Mouse (Mus musculus) adrenal gland, adult (tissue): Measurements from ENCODE around the gene Ramp3.
"Not testable (repeated sequence)": the region's sequence is repeated elsewhere in the genome, so short reads cannot be mapped to it uniquely, and the experiment has no call there.

Source experiments
- DNase-seq, 2 experiments: peaks; one replicate each; pipeline ENCODE4 v3.0.0; 2022 to 2023; ENCODE audit warnings: low spot score in 1 of 2; ENCODE audit not compliant: inconsistent age in 2 of 2

Ramp3 gene

DNA sequence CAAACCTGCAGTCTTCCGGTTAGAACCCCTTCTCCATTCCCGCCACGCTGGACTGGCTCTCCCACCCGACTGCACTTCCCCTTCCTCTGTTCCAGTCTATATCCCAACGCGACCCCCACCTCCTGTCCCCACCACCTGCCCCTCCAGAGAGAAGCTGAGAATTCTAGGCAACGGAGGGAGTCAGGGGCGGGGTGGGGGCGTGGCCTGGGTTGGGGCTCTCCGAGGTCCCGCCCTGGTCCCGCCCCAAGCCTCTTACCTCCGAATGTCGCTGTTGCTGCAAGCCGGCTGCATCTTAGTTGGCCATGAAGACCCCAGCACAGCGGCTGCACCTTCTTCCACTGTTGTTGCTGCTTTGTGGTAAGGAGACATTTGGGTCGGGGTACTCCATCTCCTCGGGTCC, at the start of gene Ramp3:
Gene Ramp3 (plus strand): TSS at position 251 of the 400 bp plus-strand sequence.
- peak; percentile 27 to 76 for DNase-seq

DNA sequence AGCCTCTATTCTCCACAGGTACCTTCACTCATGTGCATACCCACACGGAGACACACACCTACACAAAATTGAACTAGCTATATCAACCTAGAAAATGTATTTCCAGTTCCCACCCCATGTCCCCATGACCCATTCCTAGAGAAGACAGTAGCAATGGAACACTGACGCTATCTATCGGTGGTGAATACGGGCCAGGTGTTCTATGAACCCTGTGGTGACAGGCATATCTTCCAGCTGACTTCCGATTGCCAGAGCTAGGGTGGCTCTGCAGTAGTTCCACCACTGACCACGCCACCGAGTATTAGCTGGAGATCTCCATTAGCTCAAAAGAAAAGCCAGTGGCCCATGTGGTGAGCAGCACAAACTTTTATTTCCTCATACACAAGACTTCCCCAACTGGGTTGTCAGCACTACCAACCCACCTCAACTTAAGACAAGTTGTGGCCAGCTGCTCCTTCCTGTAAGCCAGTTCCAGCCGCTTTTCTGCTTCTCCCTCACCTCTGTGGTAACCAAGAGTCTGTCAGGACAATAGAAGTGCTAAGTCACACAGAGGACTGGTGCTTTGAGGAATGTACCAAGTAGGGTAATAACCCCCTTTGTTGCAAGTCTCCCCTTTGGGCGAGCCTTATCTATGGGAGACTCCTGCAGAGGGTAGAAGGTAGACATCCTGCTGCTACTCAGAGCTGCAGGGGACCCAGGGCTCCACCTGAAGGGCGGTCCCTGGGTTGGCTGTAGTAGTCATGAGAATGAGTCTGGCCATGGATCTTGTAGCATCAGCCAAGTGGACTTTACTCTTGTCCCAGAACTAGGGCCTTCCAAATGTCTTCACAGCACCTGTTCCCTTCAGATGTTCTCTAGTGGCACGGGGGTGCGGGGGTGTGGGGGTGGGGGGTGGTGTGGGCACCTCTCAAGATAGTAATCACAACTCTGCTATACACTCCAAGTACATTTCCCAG, 42.8 kb upstream of the Ramp3 start:
- DNase-seq = no peak

DNA sequence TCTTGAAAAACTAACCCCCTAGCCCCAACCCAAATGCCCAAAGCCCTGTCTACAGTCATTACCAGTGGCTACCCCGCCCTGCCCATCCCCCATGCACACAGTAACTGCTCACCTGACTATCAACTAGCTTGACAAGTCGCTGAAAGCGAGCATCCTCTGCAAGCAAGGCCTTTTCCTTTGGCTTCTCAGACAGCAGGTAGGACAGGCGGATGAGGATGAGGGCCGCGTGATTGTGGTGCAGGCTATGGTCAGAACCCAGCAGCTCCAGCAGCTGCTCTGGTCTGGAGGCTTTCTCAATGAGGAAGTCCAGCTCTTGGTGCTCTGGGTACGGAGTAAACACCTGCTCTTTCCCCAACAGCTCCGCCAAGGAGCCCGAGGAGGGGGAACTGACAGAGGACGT, 34.6 kb upstream of the Ramp3 start:
- no peak for DNase-seq

DNA sequence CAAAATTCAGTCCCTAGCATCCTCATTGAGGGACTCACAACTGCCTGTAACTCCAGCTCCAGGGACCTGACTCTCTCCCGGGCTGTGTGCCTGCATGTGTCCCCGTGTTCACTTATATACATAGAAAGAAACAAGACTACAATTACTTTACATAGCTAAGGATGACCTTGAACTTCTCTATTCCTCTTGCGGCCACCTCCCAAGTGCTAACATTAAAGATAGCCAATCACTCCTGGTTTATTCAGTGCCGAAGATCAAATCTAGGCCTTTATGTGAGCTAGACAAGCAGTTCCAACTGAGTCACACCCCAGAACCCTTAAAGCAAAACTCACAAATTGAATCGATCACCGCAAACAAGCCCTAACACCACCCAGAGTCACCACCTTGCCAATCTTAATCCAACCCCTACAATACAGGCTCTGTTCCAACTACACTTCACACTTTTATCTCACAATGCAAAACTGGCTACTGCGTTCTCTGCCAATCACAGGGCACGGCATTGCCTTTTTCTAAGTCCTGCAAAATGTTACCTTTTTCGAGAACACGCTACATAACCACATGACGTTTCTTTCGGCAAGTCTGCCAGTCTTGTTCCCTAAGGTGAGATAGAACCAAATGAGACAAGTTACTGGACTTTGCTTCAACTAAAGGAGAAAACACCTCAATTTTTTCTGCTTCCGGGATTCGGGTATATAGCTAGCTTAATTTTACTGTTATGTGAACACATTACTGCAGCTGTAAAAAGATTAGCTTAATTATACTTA, 33.5 kb upstream of the Ramp3 start:
- DNase-seq = no peak

DNA sequence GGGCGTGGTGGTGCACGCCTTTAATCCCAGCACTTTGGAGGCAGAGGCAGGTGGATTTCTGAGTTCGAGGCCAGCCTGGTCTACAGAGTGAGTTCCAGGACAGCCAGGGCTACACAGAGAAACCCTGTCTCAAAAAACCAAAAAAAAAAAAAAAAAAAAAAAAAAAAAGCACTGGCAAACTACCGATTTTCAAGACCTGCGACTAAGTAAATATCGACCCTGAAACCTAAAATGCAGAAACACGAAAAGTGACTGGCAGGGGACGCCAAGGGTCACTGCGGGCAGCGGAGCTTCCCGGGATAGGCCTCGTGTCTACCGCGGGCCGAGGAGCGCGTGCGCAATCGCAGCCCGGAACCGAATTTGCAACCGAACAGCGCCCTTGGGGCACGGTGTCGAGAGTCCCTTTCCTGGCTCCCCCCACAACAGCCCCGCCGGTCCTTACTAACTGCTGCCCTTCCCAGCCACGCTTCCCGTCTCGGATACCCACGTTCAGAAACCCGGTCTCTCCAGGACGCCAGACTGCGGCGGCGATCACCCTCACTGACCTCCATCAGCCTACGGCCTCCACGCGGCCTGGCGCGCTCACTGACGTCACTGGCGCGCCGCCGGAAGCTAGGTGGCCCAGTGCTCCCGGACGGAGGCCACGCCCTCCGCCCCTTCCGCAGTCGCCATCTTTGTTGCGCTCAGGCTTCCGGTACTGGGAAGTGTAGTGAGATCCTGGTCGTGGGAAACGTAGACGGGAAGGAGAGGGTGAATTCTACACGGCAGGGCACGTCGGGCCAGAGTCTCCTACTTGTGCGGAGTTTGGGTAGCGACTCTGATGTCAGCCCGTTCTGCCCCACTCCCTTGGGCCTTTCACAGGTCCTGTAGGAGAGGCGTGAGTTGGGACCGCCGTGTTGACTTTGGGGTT, 32.6 kb upstream of the Ramp3 start, which contains the start of gene Tbrg4:
Gene Tbrg4 (minus strand): TSS at position 590 of the 910 bp plus-strand sequence.
- peak; percentile 95 to 98 for DNase-seq

DNA sequence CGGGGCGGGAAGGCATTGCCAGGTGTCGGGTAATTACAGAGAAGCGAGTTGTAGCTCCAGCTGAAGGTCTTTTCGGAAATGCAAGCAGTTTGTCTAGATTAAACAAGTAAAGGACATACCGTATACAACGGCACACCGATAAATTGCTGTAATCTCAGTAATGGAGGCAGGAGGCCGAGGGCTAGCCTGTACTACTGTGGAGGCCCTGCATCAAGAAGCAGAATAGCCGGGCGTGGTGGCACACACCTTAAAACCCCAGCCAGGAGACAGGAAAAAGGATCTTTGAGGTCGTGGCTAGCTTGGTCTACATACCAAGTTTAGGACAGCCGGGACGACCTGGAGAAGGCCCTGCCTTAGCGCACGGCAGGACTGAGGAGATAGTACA, 31.9 kb upstream of the Ramp3 start:
- DNase-seq = no peak

DNA sequence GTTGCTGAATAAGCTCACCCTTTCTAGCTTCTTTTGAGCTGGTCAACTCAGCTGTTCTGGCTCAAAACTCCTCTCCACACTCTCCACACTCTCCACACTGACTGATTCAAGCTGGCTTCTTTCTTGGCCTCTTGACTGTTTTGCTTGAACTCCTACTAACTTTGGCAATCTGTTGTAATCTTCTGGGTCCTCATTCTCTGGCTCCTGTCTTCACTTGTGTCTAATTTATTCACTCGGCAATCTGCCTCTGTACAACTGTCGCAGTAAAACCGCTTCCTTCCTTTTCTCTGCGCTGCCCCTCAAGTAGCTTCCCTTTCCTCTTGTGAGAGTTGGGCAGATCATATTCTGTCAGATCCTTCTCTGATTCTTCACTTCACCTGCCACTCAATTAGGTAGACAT, 30.6 kb upstream of the Ramp3 start:
- DNase-seq = no peak

DNA sequence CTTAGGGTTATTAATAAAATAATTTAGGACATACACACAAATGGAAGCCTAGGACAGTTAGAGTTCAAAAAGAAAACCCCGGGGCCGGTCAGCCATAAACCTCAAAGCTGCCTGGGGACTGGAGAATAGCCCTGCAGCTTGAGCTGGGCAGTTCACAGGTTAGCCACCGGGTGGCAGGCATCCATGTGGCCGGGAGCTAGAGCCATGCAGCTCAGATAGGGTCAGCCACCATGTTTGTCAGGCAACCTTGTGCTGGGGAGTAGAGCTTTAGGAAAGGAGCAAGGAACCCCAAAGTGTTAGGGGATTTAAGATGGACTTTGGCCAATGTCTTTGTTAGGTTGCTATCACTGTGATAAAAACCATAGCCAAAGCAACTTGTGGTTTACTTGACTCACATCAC, 29.8 kb upstream of the Ramp3 start:
- peak; percentile 52 to 83 for DNase-seq

DNA sequence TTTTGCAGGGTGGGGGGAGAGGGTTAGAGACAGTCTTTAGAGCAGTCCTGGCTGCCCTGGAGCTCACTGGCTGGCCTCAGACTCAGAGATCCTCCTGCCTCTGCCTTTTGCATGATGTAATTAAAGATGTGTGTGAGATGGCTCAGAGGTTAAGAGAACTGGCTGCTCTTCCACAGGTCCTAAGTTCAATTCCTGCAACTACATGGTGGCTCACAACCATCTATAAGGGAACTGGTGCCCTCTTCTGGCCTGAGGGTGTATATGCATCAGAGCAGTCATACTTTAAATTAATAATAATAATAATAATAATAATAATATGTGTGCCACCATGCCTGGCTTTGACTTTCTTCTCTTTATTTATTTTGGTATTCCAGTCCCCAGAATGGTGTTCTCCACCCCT, 28.7 kb upstream of the Ramp3 start:
- DNase-seq = peak in 1 of 2 experiments; percentile 55

DNA sequence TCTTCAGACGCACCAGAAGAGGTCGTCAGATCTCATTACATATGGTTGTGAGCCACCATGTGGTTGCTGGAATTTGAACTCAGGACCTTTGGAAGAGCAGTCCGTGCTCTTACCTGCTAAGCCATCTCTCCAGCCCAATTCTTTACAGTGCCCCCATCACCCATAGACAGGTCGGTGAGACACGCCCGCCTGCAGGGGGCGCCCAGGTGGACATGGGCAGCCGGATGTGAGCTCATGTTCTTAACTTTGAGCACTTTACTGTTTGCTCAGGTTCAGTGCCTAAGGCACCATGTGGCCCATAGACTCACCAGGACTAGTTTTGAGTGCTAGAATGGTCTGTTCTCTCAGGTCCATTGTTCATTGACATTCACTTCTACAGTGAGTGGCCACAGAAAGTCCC, 22.2 kb upstream of the Ramp3 start:
- DNase-seq = no peak

DNA sequence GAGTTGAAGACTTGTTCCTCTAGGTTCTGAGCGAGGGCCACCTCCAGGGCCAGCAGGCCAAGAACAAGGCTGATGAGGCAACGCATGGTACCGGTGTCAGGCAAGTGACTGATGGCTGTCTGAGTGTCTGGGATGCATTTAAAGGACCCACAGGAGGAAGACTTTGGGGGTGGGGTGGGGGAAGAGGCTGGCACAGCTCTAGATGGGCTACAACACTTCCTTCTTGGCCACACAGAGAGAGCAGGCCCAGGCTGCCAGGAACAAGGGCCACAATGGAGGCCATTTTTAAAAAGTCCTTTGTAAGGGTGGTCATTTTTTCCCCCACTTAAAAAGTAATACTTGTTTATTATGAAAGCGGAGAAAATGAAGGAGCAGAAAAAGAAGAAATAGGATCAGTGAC, 19.8 kb upstream of the Ramp3 start, which contains the start of gene Wap:
Gene Wap (minus strand): TSS at position 101 of the 400 bp plus-strand sequence.
- no peak for DNase-seq

DNA sequence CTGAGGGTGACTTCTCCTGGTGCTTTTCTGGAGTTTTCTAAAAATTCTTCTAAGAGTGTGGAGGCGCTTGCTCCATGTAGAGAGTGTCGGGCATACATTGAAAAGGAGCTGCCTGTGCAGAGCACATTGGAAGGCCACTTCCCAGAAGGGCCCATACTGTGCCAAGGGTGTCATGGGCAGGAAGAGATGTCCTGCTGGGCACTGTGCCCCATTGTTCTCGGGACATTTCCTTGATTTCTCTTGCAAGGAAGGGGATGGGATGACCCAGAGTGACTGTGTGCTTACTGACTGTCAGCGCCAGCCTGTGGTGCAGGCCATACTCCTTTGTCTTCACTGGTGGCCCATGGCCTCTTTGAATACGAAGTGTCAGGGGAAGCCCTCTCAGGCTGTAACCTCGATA, 19.2 kb upstream of the Ramp3 start:
- DNase-seq = no peak

DNA sequence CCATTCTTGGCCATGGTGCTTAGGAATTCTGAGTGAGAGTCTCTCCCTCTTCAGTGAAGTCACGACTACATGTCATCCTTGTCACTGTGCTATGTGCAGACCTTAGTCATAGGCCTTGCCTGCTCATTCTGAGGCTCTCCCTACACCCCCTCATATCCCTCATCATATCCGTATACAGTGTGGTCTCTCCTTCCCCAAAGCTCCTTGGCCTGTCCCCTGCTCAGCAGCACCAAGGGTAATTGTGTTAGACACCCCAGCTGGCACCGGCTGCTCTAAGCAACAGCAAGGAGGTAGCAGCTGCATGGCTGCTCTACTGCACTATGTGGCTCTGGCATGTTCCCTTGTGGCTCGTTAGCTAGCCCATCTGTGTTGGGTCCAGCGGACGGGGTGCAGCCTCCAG, 13.8 kb upstream of the Ramp3 start:
- DNase-seq = no peak

DNA sequence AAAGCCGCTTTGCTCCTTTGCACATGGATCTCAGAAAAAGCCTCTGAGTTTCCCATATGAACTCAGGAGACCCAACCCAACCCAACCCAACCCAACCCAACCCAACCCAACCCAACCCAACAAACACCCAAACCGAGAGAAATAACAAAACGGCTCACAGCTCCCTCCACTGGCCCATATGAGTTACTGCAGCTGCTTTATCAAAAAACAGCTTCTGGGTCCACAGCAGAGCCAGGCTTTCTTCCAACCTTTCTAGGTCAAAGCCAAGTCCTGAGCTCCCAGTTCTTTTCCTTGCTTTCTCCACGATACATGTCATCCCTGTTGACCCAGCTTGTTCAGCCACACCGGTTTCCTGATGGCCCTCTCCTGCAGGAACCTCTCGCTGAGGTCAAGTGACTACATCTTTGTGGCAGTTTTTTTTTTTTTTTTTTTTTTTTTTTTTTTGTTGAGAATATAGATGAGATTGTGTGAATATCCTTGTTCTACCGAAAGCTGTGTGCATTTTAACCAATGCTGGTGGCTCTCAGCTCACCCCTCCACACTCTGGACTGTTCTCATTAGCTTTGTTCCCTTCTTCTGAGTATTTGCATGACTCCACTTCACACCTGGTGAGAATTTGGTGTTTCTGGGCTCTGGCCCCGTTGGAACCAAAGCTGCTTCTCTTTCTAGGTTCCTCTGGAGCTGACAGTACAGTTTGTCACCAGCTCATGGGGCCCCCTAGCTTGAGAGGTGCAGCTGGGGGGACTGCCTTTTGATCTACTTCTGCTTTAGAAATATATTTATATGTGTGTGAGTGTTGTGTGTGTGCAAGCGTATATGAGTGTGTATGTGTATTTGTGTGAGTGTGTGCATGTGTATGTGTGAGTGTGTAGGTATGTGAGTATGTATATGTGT, 10.2 kb upstream of the Ramp3 start:
- DNase-seq = no peak

DNA sequence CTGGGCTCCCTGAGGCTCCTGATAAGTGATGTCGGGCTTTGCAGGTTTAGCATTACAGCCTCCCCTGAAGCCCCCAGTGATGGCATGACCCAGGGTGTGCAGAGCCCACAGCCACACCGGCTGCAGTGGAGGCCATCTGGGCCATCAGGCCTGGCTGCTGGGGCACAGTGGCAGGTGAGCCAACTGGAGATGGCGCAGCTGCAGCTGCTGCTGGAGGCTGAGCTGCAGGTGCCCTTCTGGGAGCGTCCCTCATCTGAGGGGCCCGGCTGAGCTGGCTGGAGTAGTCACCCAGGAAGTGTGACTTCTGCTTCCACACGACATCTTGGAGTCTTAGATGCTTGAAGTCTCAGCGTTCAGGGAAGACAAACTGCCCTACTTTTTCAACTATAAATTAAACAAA, 7.8 kb upstream of the Ramp3 start:
- no peak for DNase-seq

DNA sequence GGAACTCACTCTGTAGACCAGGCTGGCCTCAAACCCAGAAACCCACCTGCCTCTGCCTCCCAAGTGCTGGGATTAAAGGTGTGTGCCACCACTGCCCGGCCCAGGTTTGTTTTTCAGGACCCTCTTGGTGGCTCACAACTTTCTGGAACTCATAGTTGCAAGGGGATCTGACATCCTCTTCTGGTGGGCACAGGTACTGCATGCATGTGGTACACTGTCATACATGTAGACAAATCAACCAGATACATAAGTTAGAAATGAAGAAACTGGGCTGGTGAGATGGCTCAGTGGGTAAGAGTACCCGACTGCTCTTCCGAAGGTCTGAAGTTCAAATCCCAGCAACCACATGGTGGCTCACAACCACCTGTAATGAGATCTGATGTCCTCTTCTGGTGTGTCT, 5.3 kb upstream of the Ramp3 start:
- not testable (repeated sequence) for DNase-seq

DNA sequence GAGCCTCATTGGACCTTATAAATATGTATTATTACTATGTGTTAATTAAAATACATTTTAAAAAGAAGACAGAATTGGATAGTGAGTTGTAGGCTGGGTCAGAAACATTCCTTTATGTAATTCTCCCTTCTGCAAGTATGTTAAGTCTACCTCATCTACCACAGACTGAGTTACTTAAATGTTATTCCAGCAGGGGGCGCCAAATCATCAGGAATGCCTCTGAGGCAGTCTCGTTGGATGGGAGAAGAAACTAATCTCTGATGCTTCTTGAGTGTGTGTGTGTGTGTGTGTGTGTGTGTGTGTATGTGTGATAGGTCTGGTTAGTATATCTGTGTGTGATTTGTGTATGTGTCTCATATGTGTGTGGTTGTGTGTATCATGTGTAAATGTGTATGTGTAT, 3.4 kb upstream of the Ramp3 start:
- DNase-seq = peak; percentile 68 to 92

DNA sequence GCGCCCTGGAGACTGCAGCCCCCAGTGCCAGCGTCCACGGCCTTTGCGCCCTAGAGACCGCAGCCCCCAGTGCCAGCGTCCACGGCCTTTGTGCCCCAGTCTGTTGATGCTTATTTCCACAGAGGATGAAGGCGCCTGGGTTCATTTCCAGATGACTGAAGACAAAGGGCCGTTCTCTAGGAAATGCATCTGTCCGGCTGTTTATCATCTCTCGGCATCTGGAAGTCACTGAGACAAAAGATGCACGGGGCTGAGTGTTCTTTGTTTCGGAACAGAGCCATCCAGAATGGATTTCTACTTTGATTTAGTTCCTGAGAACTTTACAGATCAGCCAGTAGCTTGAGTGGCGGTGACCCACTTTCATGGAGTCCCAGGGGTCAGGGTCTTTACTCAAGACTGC, 2.9 kb downstream of the Ramp3 start:
- no peak for DNase-seq

DNA sequence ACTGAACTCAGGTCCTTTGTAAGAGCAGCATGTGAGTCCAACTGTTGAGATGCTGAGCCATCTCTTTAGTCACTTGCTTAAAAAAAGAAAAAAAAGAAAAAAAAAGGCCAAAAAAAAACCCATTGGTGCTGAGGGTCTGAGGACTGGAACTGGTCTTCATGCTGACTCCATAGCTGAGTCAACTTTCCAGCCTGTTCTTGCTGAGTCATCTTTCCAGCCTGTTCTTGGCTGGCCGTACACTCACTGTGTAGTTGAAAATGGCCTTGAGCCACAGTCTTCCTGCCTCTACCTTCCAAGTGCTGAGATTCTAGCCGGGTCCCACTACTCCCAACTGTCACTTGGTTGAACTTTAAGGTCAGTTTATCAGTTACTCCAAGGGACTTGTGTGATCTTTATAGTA, 8.3 kb downstream of the Ramp3 start:
- DNase-seq = no peak

DNA sequence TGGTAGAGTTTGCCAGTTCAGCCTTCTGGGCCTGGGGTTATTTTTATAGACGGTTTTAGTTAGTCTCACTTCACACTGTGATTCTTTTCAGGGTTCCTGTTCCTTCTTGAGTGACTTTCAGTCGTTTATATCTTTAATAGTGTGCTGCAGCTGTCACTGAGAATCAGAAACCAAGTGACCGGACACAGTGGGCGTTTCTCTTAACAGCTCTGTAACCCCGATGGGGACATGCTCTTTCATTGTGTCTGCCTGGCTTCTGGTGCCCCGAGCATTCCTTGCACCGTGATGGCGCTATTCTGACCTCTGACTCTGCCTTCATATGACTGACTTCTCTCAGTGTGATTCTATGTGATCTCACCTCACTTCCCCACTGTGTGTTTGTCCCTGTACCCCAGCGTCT, 10.7 kb downstream of the Ramp3 start:
- no peak for DNase-seq
